Mouse (Mus musculus): ENCODE results near the gene Hyal1.
"Not testable (repeated sequence)": the region's sequence is repeated elsewhere in the genome, so short reads cannot be mapped to it uniquely, and the experiment has no call there.

Gene Hyal1

GRCm38 (mm10) chr9:107551117-107551889 is 25.4 kb upstream of the Hyal1 start, which contains the start of gene Rassf1:
Gene Rassf1, plus strand, starts transcription at chr9:107551555.
- DNase-seq = peak; percentile 81 to 82

DNA sequence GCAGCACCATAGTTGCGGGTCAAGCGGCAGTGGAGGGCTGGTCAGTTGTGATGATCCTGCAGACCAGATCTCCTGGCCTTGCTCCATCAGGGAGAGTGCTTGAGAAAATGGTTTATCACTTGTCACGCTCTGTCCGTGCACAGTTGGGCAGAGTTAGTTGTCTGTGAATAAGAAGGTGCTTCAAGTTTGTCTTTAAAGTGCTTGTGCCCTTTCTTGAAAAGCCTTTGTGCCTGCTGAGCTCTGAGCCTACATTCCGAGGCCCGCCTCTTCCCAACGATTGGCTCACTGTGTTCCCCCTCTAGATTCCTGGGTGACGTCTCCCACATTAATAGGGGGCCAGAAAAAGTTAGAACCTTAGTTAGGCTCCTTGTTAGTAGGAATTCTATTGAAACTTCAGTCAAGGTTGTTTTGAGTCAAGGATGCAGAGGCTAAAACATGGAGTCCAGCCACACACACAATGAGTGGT is 24.8 kb upstream of the Hyal1 start:
- no peak for DNase-seq

DNA sequence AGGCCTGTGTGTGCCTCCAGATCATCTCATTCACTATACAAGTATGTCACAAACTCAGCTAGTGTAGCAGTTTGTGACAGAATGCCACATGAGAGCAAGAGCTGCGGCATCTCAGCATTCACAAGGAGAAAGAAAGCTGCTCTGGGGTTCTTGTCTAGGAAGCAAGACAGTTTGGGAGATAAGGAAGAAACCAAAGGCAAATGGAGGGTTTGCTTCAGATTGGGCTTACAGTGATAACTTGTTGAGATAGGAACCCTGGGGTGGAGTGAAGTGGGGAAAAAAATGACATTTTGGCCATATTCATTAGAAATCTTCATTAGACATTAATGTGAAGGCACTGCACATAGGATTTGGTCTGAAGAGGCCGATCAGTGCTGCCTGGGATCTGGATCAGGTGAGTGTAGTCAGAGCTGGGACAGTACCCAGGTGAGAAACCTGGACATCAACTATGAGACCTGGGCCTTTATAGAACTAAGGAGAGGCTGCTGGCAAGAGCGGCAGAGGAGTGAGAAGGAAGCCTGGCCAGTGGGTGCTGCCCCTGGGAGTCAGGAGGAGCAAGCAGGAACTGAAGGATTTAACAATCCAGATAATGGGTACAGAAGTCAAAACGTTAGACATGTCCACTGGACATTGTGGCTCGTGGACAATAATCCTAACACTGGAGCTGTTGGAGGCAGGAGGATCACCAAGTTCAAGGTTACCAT is 23.9 kb upstream of the Hyal1 start:
- no peak for DNase-seq

DNA sequence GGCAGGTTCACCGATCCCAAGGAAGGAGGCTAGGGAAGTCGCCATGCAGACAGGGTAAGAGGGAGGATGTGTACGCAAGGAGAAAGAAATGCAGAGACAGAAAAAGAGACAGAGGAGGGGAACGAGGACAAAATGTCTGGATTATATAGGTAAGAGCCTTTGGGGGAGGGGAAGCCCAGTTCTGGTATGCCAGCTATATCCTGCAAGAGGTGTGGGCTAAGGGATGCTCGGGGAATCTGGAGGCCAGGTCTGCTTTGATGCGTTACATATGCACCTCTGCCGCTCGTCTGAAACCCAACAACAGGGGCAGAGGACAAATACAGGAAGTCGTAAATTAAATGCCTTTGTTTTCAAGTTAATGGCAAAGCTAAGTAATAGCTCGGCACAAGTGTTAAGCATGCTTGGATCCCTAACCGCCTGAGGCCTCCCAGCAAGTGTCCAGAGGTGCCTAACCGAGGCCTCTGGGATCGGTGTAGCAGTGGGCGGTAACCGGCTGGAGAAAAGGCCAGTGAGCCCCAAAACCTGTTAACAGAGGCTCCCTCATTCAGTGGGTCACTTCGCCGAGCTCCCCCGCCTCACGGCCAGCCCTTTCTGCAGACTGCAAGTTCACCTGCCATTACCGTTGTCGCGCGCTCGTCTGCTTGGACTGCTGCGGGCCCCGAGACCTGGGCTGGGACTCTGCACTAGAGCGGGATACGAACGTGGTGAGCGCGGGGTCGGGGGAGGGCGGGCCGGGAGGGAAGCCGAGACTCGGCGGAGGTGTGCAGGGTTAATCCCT is 23.0 kb upstream of the Hyal1 start:
- DNase-seq = no peak

DNA sequence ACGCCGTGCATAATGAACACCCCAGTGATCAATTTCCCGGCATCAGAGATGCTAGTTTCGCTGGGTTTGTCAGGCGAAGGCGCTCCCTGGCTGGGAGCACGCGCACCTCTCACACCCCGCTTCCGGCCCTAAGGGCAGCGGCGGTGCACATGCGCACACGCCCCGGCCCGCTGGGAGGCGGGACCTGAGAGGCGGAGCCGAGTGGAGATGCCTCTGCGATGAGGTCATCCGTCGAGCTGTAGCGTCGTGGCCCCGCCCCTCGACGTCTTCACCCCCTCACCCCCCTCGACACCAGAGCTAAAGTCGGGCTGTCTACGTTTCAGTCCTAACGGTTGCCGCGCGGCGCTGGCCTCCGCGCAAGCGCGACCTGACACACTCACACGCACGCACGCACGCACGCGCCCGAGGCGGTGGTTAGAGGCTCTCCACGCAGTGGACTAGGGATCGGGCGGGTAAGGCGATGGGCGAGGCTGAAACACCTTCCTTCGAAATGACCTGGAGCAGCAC is 22.4 kb upstream of the Hyal1 start:
- DNase-seq = peak; percentile 95

DNA sequence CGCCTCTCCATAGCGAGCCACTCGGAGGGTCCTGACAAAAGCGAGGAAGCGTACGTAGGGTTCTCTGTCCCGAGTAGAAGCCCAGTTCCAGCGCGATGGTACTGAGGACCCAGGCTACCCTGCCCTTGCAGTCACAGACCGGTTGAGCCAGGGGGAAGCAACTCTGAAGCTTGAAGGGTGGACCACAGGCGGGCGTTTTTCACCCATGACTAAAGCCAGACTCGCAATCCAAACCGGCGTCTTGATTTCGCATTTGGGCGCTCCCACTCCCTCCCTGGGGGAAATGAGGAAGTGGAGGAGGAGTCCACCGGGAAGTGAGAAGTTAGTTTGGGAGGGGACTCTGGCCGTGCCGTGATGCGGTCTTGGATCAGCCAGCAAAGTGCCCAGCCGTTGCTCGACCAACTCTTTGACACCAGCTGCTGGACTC is 21.7 kb upstream of the Hyal1 start:
- peak; percentile 59 to 66 for DNase-seq

DNA sequence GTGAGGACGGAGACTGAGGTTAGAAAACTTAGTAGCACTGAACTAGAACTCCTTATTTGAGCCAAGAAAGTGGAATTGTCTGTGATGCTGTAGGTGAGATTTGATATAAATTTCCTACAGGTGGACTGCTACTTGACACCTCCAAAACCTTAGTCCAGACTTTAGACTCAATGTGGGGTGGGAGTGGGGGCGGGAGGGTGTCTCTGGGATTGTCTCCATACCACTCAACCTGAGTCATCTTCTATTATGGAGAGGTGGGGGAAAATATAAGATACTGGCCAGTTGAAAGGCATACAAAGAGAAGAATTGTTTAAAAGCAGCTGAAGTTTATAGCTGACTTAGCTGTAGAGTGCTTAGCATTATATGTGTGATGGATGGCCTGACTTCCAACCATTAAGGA is 21.0 kb upstream of the Hyal1 start:
- no peak for DNase-seq

- no peak for DNase-seq
Measured at GRCm38 (mm10) chr9:107556346-107556745, 20.4 kb upstream of the Hyal1 start.

GRCm38 (mm10) chr9:107563029-107563581 is 13.6 kb upstream of the Hyal1 start, which contains the start of gene Tusc2:
Gene Tusc2, plus strand, starts transcription at chr9:107563255.
- DNase-seq = peak; percentile 97

DNA sequence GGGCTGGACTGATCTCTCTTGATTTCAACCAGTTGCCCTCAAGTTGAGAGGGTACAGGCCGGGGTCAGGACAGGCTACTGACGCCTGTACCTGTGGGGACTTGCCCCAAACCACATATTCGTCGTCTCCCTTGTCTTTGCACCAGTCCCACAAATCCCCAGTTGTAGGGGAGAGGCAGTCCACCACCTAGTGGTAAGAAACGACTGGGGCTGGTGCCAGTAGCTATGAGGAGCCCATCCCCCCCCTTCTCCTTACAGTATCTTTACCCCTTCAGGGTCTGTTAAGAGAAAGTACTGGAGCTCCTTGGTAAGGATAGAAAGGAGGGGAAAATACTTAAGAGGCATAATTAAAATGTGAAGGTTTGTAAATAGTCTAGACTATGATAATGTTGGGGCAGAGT is 11.2 kb upstream of the Hyal1 start:
- not testable (repeated sequence) for DNase-seq

GRCm38 (mm10) chr9:107566041-107566709 is 10.6 kb upstream of the Hyal1 start:
- DNase-seq = peak; percentile 90 to 95

DNA sequence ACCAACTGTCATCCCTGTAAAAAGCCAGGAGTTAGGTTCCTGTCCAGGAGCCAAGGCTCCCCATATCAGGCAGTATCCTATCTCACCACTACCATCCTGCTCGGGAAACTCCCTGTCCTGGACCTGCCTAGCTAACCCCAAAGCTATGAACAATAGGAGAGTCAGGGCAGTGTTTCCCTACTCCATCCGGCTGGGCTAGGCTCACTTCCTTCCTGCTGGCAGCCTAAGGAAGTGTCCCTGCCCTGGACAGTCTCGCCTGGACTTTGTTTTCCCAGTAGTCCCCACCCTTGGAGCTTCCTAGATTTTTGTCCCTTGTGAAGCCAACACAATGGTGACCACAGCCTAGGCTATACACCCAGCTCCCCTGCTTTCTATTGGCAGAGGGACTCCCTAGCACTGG is 9.9 kb upstream of the Hyal1 start:
- DNase-seq = peak; percentile 67 to 82

GRCm38 (mm10) chr9:107567702-107568319 is 8.9 kb upstream of the Hyal1 start, which contains the start of gene Hyal2:
Gene Hyal2, plus strand, starts transcription at chr9:107567945.
- peak; percentile 89 to 91 for DNase-seq

DNA sequence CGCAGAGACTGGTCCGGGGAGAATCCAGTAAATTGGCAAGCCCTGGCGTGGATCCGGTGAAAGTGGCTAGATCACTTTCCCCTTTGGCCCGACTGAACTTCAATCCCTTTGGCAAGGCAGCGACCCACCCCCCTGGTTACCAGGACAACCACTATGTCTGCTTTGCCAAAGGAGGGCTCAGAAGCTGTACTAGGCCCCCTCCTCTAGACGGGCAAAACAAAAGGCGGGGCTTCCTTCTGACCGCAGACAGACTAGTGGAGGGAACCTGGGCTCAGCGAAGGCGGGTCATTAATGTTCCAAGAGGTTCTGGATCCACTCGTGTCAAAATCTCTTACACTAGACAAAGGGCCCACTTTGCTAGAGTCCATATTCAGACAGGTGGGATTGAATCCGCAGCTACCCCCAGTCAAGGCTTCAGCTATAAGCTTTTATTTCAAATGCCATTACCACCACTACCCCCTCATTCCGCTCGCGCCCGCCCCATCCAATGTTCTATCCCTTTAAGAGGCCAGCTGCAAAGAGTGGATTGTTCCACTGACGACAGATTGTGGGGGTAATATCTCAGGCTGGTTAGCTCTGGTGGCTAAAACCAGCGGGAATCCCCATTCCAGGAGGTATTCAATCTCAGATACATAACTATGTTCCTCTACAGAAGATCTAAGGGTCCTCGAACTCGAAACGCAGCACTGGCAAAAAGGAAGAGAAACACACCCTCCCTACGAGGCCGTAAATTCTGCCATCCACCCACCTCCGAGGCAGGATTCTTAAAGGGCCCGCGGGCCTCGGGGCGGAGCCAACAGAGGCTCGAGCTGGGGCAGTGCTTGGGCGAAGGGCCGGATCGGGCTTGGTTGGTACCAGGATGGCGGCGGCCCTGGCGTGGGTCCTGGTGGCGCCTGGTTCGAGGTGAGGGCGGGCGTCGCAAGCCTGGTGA is 8.1 kb upstream of the Hyal1 start:
- DNase-seq = peak; percentile 91 to 92

DNA sequence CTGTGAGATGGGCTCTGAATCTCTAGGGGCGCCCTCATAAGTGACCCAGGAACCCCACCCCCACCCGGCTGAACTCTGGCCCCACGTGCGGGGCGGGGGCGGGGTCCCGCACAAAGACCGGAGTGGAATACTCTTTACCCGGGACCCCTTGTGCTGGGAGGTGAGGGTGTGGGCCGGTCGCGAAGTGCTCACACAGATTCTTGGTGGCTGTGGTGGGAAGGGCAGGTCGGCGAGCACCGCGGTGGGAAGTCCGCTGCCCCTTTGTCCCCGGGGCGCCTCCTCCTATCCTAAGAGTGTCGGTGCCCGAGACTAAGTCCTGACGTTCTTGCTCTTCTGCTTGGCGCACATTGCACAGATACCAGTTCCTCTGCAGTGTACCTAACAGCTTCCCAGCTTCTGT is 7.5 kb upstream of the Hyal1 start:
- DNase-seq = no peak

DNA sequence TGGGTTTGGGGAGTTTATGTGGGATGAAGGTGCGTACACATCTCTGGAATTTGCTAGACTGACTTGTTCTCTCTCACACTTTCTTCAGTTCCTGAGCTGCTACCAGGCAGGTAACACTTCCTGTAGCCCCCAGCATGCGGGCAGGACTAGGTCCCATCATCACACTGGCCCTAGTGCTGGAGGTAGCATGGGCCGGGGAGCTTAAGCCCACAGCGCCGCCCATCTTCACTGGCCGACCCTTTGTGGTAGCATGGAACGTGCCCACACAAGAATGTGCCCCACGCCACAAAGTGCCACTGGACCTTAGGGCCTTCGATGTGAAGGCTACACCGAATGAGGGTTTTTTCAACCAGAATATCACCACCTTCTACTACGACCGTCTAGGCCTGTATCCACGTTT is 6.7 kb upstream of the Hyal1 start:
- no peak for DNase-seq

- no peak for DNase-seq
Measured at GRCm38 (mm10) chr9:107570845-107571244, 5.9 kb upstream of the Hyal1 start.

DNA sequence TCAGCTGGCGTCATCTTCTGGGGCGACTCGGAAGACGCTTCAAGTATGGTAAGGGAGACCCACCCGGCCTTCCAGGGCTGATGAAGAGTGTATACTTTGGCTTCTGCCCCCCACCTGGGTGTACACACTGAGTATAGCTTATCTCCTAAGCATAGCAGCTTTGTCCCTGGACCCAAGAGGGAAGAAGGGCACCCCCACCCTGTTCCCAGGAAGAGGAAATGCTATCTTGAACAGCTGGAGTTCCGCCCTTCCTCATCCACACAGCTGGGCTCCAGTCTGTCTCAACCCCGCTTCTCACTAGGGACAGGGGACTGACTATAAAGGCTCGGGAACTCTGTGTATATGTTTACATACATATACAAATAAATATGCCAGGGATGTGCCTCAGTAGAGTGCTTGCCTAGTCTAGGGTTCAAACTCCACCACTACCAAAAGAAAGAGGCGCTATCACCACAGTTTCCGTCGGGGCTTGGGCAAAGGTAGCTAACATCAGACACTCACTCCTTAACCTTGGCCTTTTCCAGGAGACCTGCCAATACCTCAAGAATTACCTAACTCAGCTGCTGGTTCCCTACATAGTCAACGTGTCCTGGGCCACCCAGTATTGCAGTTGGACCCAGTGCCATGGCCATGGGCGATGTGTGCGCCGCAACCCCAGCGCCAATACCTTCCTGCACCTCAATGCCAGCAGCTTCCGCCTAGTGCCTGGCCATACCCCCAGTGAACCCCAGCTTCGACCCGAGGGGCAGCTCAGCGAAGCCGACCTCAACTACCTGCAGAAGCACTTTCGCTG is 5.0 kb upstream of the Hyal1 start:
- DNase-seq = peak in 1 of 2 experiments; percentile 64

GRCm38 (mm10) chr9:107572327-107572662 is 4.4 kb upstream of the Hyal1 start:
- DNase-seq = no peak

GRCm38 (mm10) chr9:107573774-107574173 is 3.0 kb upstream of the Hyal1 start:
- not testable (repeated sequence) for DNase-seq
